Mouse (Mus musculus) thymus, adult 2 months (tissue): Measurements from ENCODE around the gene Elf1.

ENCODE experiments used
- CTCF ChIP-seq: fragments of 200-500 bp; IDR thresholded peaks from 2 replicates; pipeline ENCODE4 v1.5.1; 2012; ENCODE audit warnings: mild to moderate bottlenecking, control low read depth, low read length, moderate library complexity, borderline replicate concordance; ENCODE audit not compliant: control insufficient read depth, poor library complexity, insufficient read depth; ENCODE audit errors: extremely low read depth
- POLR2A ChIP-seq: fragments of 200-500 bp; IDR thresholded peaks from 2 replicates; pipeline ENCODE4 v1.6.1; 2012; ENCODE audit warnings: mild to moderate bottlenecking, low read length, control low read depth, moderate library complexity; ENCODE audit not compliant: control insufficient read depth, poor library complexity, insufficient read depth; ENCODE audit errors: extremely low read depth

- no peak for TF ChIP-seq POLR2A
- TF ChIP-seq CTCF = no peak
Measured at GRCm38 (mm10) chr14:79551929-79552328, 70.9 kb downstream of the Elf1 start.
